Mouse (Mus musculus): Measurements from ENCODE around the gene Ppil4. TPM values are rescaled to one million over a fixed set of nuclear protein-coding genes. Genes with fewer than 3 reads are reported as not detected.
A peak's percentile ranks its signal among the peaks of the same experiment; 100 is the strongest.

The Ppil4 gene
- total and polyA plus RNA-seq, 2 experiments from 2014 or later, result 49.6 to 50.2 TPM

- ATAC-seq (no peak), DNase-seq (no peak)
- peaks cover 33% of the 10 kb centered on the region for H3K36me3 ChIP-seq (ENCODE audit: insufficient read depth)
- 95% methylated on average over 12 of the region's 12 CpGs for WGBS
- H3K4me1 ChIP-seq (ENCODE audit: insufficient read depth), result no peaks in the 10 kb centered on the region
- no peaks in the 10 kb centered on the region for H3K9me3 ChIP-seq (ENCODE audit: low read length)
- H3K9ac ChIP-seq, result no peak overlapping the region
- no peak overlapping the region for H3K4me2 ChIP-seq (ENCODE audit: low read depth)
- no peak overlapping the region for H3K4me3 ChIP-seq (ENCODE audit: low read depth, low read length)
- H3K27me3 ChIP-seq (ENCODE audit: insufficient read depth, low read length), result no peaks in the 10 kb centered on the region
- TF ChIP-seq CTCF (IDR thresholded peaks at IDR 0.05; ENCODE audit: low read depth), result no peak
- H3K27ac ChIP-seq (ENCODE audit: low read depth, low read length), result no peak overlapping the region
Observed at GRCm38 (mm10) chr10:7821981-7822380, 29.3 kb downstream of the Ppil4 start.

GRCm38 (mm10) chr10:7824663-7825280 is 32.1 kb downstream of the Ppil4 start:
- ATAC-seq (no peak), DNase-seq (no peak)
- no peak overlapping the region for H3K4me2 ChIP-seq (ENCODE audit: low read depth)
- peaks cover 16% of the 10 kb centered on the region for H3K36me3 ChIP-seq (ENCODE audit: insufficient read depth)
- H3K9ac ChIP-seq, result no peak overlapping the region
- no peaks in the 10 kb centered on the region for H3K4me1 ChIP-seq (ENCODE audit: insufficient read depth)
- H3K27ac ChIP-seq (ENCODE audit: low read depth, low read length), result no peak overlapping the region
- no peak for TF ChIP-seq CTCF (IDR thresholded peaks at IDR 0.05; ENCODE audit: low read depth)
- H3K9me3 ChIP-seq (ENCODE audit: low read length), result no peaks in the 10 kb centered on the region
- 83% methylated on average over 9 of the region's 9 CpGs for WGBS
- H3K27me3 ChIP-seq (ENCODE audit: insufficient read depth, low read length), result no peaks in the 10 kb centered on the region
- no peak overlapping the region for H3K4me3 ChIP-seq (ENCODE audit: low read depth, low read length)

DNA sequence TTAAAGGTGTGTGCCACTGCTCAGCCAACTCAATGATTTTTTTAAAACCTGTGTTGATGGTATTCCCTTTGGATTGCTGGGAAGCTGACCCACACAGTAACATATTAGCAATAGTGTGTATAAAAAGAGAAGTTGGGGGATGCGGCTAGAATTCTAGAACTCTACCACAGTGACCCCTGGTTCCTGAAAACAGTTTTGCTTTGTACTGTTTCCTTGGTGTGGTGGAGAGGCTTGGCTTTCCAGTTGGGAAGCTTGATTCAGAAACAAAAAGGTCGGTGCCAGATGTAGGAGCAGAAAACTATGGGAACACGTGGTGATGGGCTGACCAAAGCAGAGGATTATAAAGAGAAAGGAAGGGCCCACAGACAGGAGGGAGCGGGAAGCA is 32.6 kb downstream of the Ppil4 start:
- Histone ChIP-seq H3K9ac (no peak overlapping the region), H3K4me1 (ENCODE audit: insufficient read depth) (no peaks in the 10 kb centered on the region), H3K9me3 (ENCODE audit: low read length) (no peaks in the 10 kb centered on the region), H3K4me2 (ENCODE audit: low read depth) (no peak overlapping the region), H3K27me3 (ENCODE audit: insufficient read depth, low read length) (no peaks in the 10 kb centered on the region), H3K27ac (ENCODE audit: low read depth, low read length) (no peak overlapping the region), H3K4me3 (ENCODE audit: low read depth, low read length) (no peak overlapping the region), H3K36me3 (ENCODE audit: insufficient read depth) (peaks cover 16% of the 10 kb centered on the region)
- TF ChIP-seq CTCF (IDR thresholded peaks at IDR 0.05; ENCODE audit: low read depth), result no peak
- DNase-seq (no peak), ATAC-seq (no peak)
- 90% methylated on average over 4 of the region's 4 CpGs for WGBS

DNA sequence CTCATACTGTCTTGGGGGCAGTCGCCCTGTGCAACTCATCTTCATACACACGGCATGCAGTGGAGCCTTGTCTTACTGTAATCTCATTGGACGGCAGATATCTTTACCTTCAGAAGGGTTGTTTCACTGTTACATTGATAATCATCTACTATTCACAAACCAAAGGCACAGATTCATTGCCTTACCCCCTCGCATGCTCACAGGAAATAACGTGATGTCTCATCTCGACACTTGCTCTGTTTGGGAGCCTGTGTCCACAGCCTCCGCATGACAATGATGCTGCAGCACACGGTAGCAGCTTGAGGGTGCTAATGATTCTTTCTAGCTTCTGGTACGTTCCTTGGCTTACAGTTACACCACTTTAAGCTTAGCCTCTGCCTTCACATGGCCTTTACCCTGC is 33.4 kb downstream of the Ppil4 start:
- TF ChIP-seq CTCF (IDR thresholded peaks at IDR 0.05; ENCODE audit: low read depth), result no peak
- Histone ChIP-seq H3K36me3 (ENCODE audit: insufficient read depth) (peaks cover 14% of the 10 kb centered on the region), H3K9ac (no peak overlapping the region), H3K4me2 (ENCODE audit: low read depth) (no peak overlapping the region), H3K27me3 (ENCODE audit: insufficient read depth, low read length) (no peaks in the 10 kb centered on the region), H3K4me1 (ENCODE audit: insufficient read depth) (no peaks in the 10 kb centered on the region), H3K9me3 (ENCODE audit: low read length) (no peaks in the 10 kb centered on the region), H3K27ac (ENCODE audit: low read depth, low read length) (no peak overlapping the region), H3K4me3 (ENCODE audit: low read depth, low read length) (no peak overlapping the region)
- WGBS, result 93% methylated on average over 9 of the region's 9 CpGs
- ATAC-seq (no peak), DNase-seq (no peak)

- Histone ChIP-seq H3K4me2 (ENCODE audit: low read depth) (peak within 1 kb of the TSS; percentile 31), H3K27me3 (ENCODE audit: insufficient read depth, low read length) (no peaks in the 10 kb centered on the region), H3K9me3 (ENCODE audit: low read length) (no peaks in the 10 kb centered on the region), H3K36me3 (ENCODE audit: insufficient read depth) (no peaks in the 10 kb centered on the region), H3K4me1 (ENCODE audit: insufficient read depth) (no peaks in the 10 kb centered on the region), H3K27ac (ENCODE audit: low read depth, low read length) (no peak within 1 kb of the TSS), H3K4me3 (ENCODE audit: low read depth, low read length) (no peak within 1 kb of the TSS), H3K9ac (no peak within 1 kb of the TSS)
- 8% methylated on average over 15 of the region's 15 CpGs for WGBS
- ATAC-seq, result peak; percentile 32; the same call in 1 of the 2 replicates
- TF ChIP-seq CTCF (IDR thresholded peaks at IDR 0.05; ENCODE audit: low read depth), result no peak
- no peak for DNase-seq
Observed at GRCm38 (mm10) chr10:7832171-7832676, 39.5 kb downstream of the Ppil4 start, which contains the start of gene Zc3h12d. Zc3h12d (plus strand) TSS chr10:7832470.

- ATAC-seq, result no peak
- 87% methylated on average over 9 of the region's 9 CpGs for WGBS
Observed at GRCm38 (mm10) chr10:7833377-7834165, 40.9 kb downstream of the Ppil4 start.

DNA sequence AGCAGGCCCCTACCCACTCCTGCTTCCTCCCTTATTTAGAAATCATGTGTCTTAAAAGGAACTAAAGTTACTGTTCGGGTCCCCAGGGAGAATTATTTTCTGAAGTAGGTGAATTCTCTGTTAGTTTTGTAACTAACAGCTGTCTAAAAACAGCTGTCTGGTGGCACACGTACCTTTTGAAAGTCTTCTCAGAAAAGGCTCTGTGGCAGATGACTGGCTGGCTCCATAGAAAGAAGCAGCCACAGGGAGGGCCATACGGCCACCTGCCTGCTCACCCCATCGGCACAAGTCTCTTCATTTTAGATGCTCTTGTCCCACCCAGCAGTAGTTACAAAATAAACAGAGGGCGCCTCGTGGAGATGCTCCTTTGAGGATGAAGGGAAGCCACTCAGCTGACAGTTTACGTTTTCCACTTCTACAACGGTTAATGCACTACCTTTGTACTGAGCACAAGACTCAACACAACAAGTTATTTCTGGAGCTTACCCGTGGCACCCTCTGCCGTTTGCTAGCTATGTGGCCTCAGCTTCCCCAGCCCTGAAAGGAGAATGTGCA is 42.1 kb downstream of the Ppil4 start:
- Histone ChIP-seq H3K9ac (no peak overlapping the region), H3K4me3 (ENCODE audit: low read depth, low read length) (no peak overlapping the region), H3K36me3 (ENCODE audit: insufficient read depth) (no peaks in the 10 kb centered on the region), H3K27me3 (ENCODE audit: insufficient read depth, low read length) (no peaks in the 10 kb centered on the region), H3K4me1 (ENCODE audit: insufficient read depth) (no peaks in the 10 kb centered on the region), H3K27ac (ENCODE audit: low read depth, low read length) (no peak overlapping the region), H3K4me2 (ENCODE audit: low read depth) (no peak overlapping the region), H3K9me3 (ENCODE audit: low read length) (no peaks in the 10 kb centered on the region)
- ATAC-seq, result no peak
- no peak for TF ChIP-seq CTCF (IDR thresholded peaks at IDR 0.05; ENCODE audit: low read depth)
- no peak for DNase-seq
- WGBS, result 77% methylated on average over 10 of the region's 10 CpGs

More at GRCm38 (mm10) chr10:7833377-7834165, 40.9 kb downstream of the Ppil4 start:
- no peak for TF ChIP-seq CTCF (IDR thresholded peaks at IDR 0.05; ENCODE audit: low read depth)
- Histone ChIP-seq H3K27ac (ENCODE audit: low read depth, low read length) (no peak overlapping the region), H3K36me3 (ENCODE audit: insufficient read depth) (no peaks in the 10 kb centered on the region), H3K27me3 (ENCODE audit: insufficient read depth, low read length) (no peaks in the 10 kb centered on the region), H3K4me3 (ENCODE audit: low read depth, low read length) (no peak overlapping the region), H3K9me3 (ENCODE audit: low read length) (no peaks in the 10 kb centered on the region), H3K4me1 (ENCODE audit: insufficient read depth) (no peaks in the 10 kb centered on the region), H3K4me2 (ENCODE audit: low read depth) (no peak overlapping the region), H3K9ac (no peak overlapping the region)
- no peak for DNase-seq
